Mouse (Mus musculus): Measurements from ENCODE around the gene Tmem183a.

DNA sequence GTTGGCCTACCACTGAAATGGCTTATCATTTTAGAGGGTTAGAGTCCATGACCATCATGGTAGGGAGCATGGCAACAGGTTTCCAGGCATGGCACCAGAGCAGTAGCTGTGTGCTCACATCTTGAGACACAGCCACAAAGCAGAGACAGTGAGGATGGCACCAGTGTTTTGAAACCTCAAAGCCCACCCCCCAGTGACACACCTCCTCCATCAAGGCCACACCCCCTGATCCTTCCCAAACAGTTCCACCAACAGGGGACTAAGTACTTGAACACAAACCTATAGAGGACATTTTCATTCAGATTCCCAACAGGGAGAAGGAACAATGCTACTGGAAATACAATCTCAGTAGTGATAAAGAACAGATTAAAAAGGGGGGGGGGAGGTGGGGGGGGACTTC lies 23.4 kb upstream of the Tmem183a start:
- TF ChIP-seq CTCF (IDR thresholded peaks at IDR 0.05; ENCODE audit: control insufficient read depth, insufficient read depth, insufficient read length) = no peak
- TF ChIP-seq USF1 (IDR thresholded peaks at IDR 0.05; ENCODE audit: low read depth) = no peak

Data from C2C12 (cell line).